Mouse (Mus musculus) megakaryocyte, adult 5-6 weeks (primary cell): ENCODE measurements at regions not wholly inside any gene's neighbourhood (a gene's known extent, or its start where the extent isn't known, plus 50 kb on each side); places are given as distances from the start of the nearest gene placed in this dataset.

Experiments
- ATAC-seq: 2 replicates; pipeline ENCODE4 v1.8.0; 2016; ENCODE audit warnings: mild to moderate bottlenecking, inconsistent platforms; ENCODE audit not compliant: poor library complexity, severe bottlenecking

DNA sequence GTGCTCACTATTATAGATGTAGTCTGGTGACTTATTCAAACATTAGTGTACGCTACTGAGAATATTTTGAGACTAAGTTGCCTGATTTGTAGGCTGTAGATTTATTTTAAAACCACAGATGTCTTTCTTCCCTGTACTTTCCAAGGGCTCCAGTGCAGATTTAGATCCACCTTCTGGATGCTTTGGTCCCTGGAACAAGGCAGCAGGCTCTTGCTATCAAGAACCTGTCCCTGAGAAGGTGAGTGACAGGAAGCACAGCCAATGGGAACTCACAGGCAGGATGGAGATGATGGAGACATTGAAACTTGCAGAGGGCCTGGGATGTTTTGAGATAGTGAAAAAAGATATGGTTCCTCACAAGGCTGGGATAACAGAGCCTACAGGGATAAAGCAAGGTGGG, 70.0 kb upstream of the Sox4 start:
- ATAC-seq: no peak

DNA sequence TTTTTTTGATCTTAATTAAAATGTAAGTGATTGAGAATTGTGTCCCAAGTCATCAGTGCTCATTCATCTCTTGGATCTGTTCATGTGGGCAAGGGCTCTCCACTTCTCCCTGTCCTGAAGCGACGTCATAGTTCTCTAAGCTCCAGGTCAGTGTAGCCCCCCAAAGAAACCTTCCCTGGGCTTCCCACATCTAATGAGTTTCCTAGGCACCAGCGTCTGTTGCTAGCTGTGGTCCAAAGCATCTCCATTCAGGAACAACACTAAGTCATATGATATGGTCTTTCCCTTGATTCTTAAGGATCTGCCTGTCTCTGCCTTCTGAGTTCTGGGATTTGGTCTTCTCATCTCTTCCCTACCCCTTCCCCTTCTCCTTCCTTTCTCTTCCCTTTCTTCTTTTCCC, 66.3 kb upstream of the Sox4 start:
- no peak for ATAC-seq

DNA sequence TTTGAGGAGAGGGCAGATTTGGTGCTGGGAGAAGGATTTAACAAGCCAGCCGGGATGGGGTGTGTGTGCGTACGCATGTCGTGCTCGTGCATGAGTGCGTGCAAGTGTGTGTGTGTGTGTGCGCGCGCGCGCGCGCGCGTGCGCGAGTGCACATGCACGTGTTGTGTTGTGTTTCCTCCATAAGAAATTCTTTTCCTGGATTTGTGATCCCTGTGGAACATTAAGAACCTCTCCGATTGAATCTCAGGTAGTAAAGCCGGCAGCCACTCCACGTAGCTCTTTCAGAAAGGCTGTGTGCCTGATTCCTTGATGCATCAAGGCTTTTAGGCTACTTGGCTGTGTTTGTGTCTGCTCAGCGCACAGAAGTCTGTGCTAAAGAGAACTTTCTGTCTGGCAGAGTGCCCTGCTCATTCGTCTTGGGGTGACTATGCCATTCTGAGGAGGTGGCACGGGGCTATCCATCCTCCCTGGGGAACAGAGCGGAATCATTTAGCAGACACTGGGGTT, 62.7 kb upstream of the Sox4 start:
- no peak for ATAC-seq

DNA sequence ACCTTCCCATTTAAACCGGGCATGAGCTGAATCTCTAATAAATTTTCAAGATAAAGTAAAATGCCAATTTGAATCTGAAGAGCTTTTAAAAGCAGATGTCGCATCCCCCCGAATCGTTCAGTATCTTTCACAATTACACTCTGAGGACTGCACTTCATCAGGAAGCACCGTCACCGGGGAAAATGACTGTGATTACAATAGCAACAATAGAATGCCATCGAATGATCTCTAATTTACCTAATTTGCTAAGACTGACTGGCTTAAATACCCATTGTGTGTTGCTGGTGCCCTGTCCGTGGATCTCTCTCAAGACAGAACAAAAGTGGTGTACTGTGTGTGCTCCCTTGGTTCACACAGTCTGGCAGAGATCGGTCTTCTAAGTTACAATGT, 62.1 kb upstream of the Sox4 start:
- no peak for ATAC-seq

DNA sequence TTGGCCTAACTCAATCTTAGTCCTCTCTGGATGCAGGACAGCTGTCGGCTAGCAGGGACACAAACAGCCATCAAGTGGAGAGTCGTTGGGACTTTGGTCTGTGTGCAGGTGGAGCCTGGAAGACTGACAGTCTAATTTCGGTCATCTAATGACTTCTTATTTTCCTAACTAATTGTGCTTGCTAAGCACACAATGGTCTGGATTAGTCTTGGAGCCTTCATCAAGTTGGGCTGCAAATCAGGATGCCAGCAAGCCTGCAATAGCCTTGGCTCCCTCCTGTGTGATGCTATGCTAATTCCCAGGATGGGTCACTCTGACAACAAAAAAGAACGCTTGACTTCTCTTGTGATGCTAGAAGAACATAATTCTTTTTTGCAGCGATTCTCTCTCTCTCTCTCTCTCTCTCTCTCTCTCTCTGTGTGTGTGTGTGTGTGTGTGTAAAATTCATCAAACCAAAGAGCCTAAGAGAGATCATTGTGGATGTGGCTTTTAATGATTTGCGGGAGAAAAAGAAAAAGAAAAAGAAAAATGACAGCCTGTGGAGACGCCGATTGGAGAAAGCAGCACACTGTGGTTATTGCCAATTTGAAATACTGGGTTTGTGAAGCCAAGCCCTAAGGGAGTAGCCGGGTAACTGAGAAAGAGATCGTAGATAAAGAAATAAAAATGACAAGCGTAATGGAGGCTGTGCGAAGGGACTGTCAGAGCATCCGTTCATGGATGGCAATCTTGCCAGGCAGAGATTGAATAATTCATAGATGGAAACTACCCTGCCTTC, 61.5 kb upstream of the Sox4 start:
- no peak for ATAC-seq

DNA sequence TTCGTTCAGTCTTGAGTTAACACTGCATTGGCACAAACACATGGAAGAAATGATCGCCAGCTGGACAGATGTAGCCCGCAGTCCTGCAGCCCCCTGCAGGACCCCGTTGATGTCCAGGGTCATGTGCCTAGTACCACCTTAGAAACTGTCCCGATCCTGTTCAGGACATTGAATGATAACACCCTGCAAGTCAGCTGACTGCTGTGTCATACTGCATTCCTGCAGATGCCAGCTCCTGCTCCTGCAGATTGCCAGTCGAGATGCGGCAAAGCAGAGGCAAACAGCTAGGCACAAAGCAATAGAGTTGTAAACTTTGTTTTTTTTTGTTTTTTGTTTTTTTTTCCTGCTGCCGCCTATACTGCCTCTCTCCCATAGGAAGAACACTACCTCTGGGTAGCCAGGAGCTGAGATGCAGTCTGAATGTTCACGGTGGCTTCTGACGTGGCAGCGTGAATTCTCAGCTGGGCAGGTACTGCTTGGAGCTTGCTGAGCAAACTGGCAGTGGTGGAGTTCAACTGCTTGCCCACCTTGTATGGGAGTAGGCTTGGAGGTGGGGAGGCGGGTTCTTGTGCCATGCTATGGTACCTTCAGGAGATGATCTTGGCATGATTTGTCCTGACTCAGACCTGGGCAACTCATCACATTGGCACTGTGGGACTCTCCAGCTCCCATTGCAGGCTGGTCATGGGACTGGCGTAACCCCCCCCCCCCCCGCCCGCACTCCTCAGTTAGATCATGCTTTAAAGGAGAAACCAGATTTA, 60.7 kb upstream of the Sox4 start:
- no peak for ATAC-seq

DNA sequence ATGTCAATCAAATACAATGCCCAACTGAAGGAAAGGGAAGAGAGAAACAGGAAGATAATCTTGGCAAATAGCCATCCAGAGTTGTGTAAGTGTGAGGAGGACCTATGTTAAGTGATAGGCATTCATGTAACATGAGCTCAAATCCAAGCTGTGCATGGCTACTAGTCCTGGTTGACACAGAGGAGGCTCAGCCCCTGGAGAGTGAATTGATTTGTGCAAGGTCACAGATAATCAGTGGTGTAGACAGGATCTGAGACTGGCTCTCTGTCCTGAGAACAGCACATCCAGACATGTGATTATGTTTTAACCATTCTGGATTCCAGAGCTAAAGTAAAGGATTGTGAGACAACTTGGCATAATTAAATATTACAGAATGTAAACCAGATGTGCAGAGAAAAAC, 53.0 kb upstream of the Sox4 start:
- ATAC-seq: 0 out of 2 replicates have a peak, but pooled peaks have one; percentile 24
